8 mouse cellular contexts compared by ENCODE assay signal in genomic region chr13:51903324-51903939, GRCm38 (mm10). TPM values are rescaled to one million over a fixed set of nuclear protein-coding genes. Genes with fewer than 3 reads are reported as not detected.
DNase-seq lines count a peak whose midpoint lies in the region; ATAC-seq and TF ChIP-seq lines count a peak whose summit lies in the region.

No protein-coding gene starts in this region.

- no peak for TF ChIP-seq CTCF in cerebellum, adult 2 months (IDR thresholded peaks at IDR 0.05; ENCODE audit: borderline replicate concordance, insufficient read depth, low read depth, low read length)
- no peak for TF ChIP-seq CTCF in heart, postnatal 0 days (IDR thresholded peaks at IDR 0.05; ENCODE audit: low read depth)

- no peak; the same call in 1 of the 2 replicates for TF ChIP-seq EP300 in heart, postnatal 0 days (IDR thresholded peaks at IDR 0.05; ENCODE audit: low read depth)

- H3K4me2 ChIP-seq in heart, postnatal 0 days (ENCODE audit: low read depth, low read length) = peak overlapping the region; percentile 51

- no peak for DNase-seq in cerebellum, adult 2 months
- no peak for DNase-seq in cerebellum, adult 18-20 months
- peak; percentile 57 for DNase-seq in embryo, embryonic 10.5 days (ENCODE audit: low spot score)
- peak; percentile 73 for DNase-seq in heart, postnatal 0 days (ENCODE audit: low spot score)
- peak; percentile 50 for DNase-seq in lung, postnatal 10 days
- no peak for DNase-seq in layer of hippocampus, adult 8-10 months (ENCODE audit: low spot score in 2 of 2)
- no peak for DNase-seq in left cerebral cortex, adult 8-10 months (ENCODE audit: low spot score in 2 of 2)
- DNase-seq in right cerebral cortex, postnatal 10 days (ENCODE audit: low spot score in 2 of 2) = no peak

- peaks cover 22% of the 10 kb centered on the region for H3K4me1 ChIP-seq in cerebellum, adult 2 months (ENCODE audit: control insufficient read depth, insufficient read depth, low read length)
- peaks cover 16% of the 10 kb centered on the region; the same call in 1 of the 2 replicates for H3K4me1 ChIP-seq in heart, postnatal 0 days (ENCODE audit: control insufficient read depth, insufficient read depth)

- 26% methylated on average over 11 of the region's 11 CpGs for WGBS in cerebellum, adult 2 months
- 21% methylated on average over 6 of the region's 11 CpGs for WGBS in heart, postnatal 0 days

- no peaks in the 10 kb centered on the region for H3K9me3 ChIP-seq in heart, postnatal 0 days (replicated peaks; ENCODE audit: control insufficient read depth, low read length)

- ATAC-seq in heart, postnatal 0 days (ENCODE audit: insufficient read depth, low read depth) = peak; percentile 79

- H3K36me3 ChIP-seq in heart, postnatal 0 days (replicated peaks; ENCODE audit: control insufficient read depth, insufficient read depth, low read length) = no peaks in the 10 kb centered on the region

- H3K27me3 ChIP-seq in cerebellum, adult 2 months (ENCODE audit: control insufficient read depth, insufficient read depth, low read length) = no peaks in the 10 kb centered on the region
- H3K27me3 ChIP-seq in heart, postnatal 0 days (ENCODE audit: control insufficient read depth, insufficient read depth, low read length) = no peaks in the 10 kb centered on the region

- H3K9ac ChIP-seq in heart, postnatal 0 days (replicated peaks; ENCODE audit: low read depth, low read length) = no peak overlapping the region

- TF ChIP-seq POLR2A in cerebellum, adult 2 months (IDR thresholded peaks at IDR 0.05; ENCODE audit: borderline replicate concordance, insufficient read depth, low read length) = no peak

- peak overlapping the region; percentile 95; the same call in 1 of the 2 replicates for H3K27ac ChIP-seq in cerebellum, adult 2 months (ENCODE audit: insufficient read depth, low read length)
- H3K27ac ChIP-seq in heart, postnatal 0 days (ENCODE audit: low read depth) = peak overlapping the region; percentile 93

- no peak overlapping the region for H3K4me3 ChIP-seq in cerebellum, adult 2 months (replicated peaks; ENCODE audit: insufficient read depth, low read depth, low read length)
- H3K4me3 ChIP-seq in heart, postnatal 0 days (ENCODE audit: low read depth, low read length) = no peak overlapping the region

RNA-seq across cellular contexts. Expression of gene Gadd45g, which starts 57.0 kb away (rescaled TPM):
- polyA plus RNA-seq in cerebellum, adult 2 months (2012; rRNA removed) = 50.3 and 57.4 TPM in 2 replicates
- total RNA-seq in heart, postnatal 0 days (2014; rRNA removed; ENCODE audit: low replicate concordance) = 18.7 and 30.4 TPM in 2 replicates
- polyA plus RNA-seq in heart, postnatal 0 days (2015; fragmentation: Nextera tagmentation; extraction: Ambion mirVana) = 33.2 and 46.6 TPM in 2 replicates
- total RNA-seq in layer of hippocampus, adult 8-10 months (2022) = 10 to 100 TPM; 14.6 to 28.2 (median 17.2) TPM
- total RNA-seq in left cerebral cortex, adult 8-10 months (2022) = 10 to 100 TPM; 10.3 to 22.3 (median 14.1) TPM

Comparison
In these comparisons a context has a peak if more than half of its experiments do, and no peak if none do; other contexts are left out.
1. DNase-seq: peak in embryo, embryonic 10.5 days (single experiment), heart, postnatal 0 days (single experiment) and lung, postnatal 10 days (single experiment); none in cerebellum, adult 2 months (0 of 2), cerebellum, adult 18-20 months (0 of 2), layer of hippocampus, adult 8-10 months (0 of 2), left cerebral cortex, adult 8-10 months (0 of 2) and right cerebral cortex, postnatal 10 days (0 of 2).